Mouse (Mus musculus): ENCODE results near the gene Rtf1.

Gene Rtf1

DNA sequence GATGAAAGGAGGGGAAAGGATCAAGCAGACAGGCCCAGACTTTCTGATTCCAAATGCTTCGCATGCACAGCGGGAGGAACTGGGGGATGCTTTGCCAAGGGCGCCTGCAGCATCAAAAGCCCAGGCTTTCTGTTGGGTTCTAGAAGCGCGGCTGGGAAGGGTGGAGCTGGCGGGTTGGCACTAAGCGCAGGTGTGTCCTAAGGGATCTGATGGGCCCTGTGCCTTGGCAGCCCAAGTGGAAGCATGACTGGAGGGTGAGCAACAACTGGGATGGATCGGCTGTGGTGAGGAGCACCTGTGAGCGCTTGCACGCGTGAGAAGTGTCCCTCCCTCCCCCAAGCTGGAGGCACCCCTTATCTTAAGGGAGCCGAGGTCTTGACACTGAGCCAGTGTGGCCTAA lies 62.3 kb downstream of the Rtf1 start:
- DNase-seq = no peak

DNA sequence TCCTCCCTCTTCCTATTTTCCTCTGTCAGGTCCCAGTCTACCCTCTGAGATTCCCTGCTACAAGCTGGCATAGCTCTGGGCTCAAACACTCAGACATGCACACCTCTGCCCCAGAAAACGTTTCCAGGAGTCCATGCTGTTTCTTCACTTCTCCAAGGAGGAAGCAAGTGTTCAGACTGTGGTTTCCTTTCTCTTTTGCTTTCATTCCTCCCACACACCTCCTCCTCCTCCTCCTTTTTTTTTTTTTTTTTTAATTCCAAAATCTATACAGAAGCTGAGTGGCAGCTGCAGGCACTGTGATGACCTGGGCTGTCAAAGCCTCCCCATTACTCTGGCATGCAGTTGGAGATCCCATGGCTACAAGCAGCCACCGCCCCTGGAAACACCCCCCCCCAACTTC lies 65.7 kb downstream of the Rtf1 start:
- DNase-seq = no peak

DNA sequence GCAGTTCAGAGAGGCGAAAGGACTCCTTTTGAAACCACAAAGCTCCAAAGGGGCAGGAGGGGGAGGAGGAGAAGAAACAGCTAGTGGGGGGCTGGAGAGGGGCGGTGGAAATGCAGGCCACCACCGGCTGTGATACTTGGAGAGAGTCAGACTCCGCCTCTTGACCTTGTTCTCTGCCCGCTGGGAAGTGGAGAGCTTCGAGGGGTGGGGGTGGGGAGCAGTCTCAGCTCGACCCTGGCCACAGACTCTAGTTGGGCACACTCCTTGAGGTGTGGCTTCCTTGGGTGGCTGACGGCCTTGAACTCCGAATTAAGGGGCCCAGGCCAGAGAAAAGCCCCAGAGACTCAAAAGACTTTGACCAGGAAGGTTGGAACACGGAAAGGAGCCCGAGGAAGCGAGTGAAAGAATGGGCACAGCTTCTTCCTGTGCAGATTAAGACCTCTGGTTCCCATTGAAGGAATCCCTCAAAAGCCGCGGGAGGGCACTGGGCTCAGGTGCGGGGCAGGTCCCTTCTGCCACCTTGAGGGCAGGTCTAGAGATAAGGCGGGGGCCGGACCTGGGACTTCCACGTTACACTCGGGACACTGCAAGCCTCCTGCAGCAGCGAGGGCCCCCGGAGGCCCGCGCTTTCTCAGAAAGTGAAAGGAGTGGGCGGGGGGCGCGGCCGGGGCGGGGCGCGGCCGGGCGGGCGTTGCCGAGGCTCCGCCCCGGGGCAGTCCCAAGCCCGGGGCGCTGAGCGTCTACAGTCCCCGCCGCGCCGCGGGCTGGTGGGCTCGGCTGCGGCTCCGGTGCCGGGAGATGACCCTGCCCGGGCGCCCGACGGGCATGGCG lies 66.9 kb downstream of the Rtf1 start, which contains the start of gene Itpka:
Gene Itpka, plus strand, starts transcription at position 757 of the 831 bp plus-strand sequence.
- DNase-seq = peak; percentile 75 to 78

DNA sequence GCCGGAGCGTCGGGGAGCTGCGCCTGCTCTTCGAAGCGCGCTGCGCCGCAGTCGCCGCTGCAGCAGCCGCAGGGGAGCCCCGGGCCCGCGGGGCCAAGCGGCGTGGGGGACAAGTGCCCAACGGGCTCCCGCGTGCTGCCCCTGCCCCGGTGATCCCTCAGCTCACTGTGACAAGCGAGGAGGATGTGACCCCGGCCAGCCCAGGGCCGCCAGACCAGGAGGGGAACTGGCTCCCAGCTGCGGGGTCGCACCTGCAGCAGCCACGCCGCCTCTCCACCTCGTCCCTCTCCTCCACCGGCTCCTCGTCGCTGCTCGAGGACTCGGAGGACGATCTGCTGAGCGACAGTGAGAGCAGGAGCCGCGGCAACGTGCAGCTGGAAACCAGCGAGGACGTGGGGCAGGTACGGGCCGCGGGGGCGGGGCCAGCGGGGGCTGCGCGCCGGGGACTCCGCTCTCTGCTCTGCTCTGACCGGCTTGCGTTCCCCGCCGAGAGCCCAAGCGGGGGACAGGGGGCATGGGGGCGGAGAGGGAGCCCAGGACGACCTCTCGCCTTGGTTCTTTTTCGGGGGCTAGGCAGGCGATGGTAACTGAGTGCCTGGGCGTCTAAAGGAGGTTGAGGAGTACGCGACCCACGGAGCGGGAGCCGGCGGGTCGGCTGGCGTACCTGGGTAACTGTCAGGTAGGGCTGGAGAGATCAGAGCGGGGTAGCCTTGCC lies 67.8 kb downstream of the Rtf1 start:
- peak; percentile 65 to 76 for DNase-seq

DNA sequence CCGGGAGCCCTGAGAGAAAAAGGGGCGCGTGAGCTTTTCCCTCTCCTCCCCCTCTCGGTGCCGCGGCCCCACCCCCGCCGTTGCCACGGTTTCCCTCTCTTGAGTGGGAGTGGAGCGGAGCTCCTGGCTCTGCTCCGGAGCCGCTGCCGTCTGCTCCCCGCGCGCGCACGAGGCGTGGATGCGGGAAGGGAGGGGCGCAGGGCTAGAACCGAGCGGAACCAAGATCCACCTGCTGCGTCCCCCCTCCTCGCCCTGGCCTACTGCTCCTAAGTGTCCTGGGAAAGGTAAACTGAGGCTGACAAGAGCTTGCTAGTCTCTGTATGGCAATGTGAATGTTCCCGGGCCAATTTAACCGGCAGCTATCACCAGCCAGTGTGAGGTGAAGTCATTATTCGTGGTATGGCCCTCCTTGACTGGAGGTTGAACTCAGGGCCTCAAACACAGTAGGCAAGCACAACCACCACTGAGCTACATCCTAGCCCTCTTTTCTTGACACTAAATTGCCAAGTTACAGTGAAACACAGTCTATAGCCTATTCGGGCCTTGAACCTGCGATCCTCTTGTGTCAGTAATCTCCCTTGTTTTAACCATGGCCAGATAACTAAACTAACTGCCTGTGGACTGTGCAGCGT lies 68.4 kb downstream of the Rtf1 start:
- peak in 1 of 2 experiments; percentile 45 for DNase-seq

DNA sequence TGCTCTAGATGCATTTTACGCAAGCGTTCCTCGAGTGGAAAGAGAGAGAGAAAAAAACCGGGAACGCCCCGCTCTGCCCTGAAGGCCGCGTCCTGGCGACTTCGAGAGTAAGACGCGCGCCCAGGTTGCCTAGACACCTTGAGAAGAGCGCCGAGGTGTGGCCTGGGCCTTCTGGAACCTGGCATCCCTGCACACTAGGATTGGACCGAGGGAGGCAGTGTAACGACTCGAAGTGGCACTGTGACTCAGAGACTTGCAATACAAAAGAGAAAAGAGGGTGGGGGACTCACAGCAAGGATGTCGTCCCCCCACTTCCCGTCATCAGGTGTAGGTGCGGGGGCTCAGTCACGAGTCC lies 68.9 kb downstream of the Rtf1 start:
- DNase-seq = no peak

DNA sequence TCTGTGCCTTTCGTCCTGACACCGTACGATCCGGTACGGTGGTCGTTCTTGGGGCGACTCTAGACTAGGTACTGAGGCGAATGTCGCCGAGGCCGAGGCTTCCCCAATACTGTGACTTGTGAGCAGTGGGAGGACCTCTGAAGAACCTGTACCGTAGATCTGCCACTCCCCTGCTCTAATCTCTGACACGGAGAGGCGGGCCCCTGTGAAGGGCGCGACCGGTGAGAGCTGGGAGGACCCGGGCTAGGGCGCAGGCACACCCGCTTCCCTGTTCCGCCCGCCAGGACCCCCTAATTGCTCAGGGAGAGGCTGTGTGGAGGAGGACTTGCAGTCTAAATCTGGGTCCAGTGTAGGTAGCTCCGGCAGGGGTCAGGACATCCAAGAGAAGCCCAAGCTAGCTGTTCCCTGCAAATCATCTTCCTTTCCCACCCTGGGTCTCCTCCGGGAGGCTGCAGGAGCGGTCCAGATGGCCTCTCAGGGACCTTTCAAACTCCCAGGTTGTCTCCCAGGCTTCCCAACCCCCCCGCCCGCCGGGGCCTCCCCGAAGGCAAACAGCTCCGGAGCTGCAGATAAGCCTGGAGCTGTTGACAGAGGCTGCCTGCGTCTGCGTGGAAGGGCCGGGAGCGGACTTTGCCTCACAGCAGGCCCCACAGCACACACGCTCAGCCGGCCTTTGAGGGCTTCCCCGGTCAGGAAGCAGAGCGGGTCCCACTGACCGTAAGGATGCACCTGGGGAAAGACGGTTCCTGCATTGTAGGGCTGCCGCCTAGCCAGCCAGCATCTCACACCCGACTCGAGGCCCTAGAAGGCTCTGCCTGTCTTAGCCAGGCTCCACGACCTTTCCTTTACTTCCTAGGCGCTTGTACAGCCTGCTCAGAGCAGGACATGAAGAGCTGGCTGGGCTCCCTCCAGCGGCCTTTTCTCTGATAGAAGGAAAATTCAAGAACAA lies 69.6 kb downstream of the Rtf1 start:
- peak; percentile 16 to 32 for DNase-seq

DNA sequence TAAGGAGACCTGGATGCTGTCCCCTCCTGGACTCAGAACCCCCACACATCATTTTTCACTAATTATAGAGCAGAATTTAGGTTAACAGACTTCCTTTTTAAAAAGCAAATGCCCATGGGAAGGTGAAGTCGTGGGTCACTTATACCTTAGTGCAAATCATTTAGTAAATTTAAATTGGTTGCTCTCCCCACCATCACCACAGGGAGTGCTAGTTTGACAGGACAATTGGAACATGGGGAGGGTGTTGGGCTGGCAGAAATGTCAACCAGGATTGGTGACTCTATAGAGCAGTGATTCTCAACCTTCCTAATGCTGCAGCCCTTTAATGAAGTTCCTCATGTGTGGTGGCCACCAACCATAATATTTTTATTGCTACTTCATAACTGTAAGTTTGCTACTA lies 70.4 kb downstream of the Rtf1 start:
- DNase-seq = no peak

DNA sequence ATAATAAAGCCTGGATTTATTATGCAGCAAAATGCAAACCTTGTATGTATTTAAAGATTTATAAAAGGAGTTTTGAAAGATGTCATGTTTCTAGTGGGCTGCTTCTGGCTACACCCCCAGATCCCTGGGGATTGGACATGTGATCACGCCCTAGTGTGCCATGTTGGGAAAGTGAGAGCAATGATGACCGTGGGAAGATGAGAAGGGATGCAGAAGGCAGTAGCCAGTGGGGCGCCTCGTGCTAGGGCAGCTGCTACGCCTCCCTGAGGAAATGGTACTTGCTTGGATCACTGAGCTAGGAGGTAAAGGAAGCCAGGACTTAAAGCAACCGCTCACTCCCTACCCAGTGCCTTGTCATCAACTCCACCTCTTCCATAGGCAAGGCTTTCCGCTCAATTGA lies 72.7 kb downstream of the Rtf1 start:
- DNase-seq = no peak

DNA sequence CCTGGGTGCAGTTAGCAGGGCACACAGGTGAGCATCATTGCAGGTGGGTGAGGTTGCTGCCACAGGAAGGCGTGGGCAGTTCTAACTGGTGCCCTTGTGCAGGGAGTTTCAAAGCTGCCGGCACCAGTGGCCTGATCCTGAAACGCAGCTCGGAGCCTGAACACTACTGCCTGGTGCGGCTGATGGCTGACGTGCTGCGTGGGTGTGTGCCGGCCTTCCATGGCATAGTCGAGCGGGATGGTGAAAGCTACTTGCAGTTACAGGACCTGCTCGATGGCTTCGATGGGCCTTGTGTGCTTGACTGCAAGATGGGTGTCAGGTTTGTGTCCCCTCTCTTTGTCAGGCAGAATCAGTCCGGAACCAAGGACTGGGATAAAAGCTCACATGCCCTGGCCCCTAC lies 74.4 kb downstream of the Rtf1 start:
- DNase-seq = no peak

DNA sequence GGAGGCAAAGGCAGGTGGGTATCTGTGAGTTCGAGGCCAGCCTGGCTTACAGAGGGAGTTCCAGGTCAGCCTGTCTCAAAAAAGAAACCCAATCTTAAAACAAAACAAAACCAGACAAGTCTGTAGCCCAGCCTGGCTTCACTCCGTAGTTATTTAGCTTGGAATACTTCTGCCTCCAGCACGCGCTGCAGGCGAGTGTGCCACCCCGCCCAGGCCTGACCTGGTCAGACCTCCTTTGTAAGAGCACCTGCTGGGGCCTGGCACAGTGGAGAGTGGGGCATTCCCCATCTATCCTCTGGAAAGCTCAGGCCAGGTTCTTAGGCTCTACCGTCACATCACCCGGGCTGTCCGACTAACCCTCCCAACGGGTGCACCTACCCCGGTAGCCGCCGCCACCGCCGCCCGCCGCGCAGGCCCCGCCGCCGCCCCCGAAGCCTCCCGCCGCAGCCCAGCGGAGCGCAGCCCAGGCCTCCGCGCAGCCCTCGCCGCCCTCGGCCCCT lies 82.8 kb downstream of the Rtf1 start:
- DNase-seq = peak in 1 of 2 experiments; percentile 15

DNA sequence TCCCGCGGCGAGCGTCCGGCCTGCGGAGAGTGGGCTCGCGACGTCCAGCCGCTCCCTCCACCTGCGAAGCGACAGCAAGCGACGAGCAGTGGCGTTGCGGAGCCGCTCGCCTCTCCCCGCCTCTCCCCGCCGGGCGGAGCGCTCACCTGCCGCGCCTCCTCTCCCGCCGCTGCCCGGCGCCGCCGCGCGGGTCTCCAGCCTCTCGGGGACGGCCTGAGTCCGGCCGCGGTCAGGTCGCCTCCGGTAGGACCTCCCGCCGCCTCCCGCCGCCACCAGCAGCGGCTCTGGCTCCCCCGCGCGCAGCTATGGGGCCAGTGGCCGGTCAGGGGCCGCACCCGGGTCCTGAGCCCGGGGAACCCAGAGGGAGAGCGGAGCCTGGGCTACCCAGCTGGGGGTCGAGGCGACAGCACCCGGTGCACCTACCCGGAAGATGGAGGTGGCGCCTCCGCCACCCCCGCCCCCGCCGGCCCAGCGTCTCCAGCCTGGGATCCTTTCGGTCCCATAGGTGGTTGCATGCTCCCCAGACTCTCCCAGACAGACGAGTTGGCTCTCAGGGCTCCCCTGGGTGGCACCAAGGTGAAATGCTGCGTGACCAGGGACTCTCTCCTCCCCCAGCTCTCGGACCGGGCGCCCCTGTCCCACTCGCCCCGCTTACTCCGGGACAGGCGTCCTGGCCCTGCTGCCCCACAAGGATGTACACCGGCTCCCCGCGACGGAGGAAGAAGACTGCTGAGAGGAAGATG lies 83.4 kb downstream of the Rtf1 start:
- peak; percentile 41 to 50 for DNase-seq

DNA sequence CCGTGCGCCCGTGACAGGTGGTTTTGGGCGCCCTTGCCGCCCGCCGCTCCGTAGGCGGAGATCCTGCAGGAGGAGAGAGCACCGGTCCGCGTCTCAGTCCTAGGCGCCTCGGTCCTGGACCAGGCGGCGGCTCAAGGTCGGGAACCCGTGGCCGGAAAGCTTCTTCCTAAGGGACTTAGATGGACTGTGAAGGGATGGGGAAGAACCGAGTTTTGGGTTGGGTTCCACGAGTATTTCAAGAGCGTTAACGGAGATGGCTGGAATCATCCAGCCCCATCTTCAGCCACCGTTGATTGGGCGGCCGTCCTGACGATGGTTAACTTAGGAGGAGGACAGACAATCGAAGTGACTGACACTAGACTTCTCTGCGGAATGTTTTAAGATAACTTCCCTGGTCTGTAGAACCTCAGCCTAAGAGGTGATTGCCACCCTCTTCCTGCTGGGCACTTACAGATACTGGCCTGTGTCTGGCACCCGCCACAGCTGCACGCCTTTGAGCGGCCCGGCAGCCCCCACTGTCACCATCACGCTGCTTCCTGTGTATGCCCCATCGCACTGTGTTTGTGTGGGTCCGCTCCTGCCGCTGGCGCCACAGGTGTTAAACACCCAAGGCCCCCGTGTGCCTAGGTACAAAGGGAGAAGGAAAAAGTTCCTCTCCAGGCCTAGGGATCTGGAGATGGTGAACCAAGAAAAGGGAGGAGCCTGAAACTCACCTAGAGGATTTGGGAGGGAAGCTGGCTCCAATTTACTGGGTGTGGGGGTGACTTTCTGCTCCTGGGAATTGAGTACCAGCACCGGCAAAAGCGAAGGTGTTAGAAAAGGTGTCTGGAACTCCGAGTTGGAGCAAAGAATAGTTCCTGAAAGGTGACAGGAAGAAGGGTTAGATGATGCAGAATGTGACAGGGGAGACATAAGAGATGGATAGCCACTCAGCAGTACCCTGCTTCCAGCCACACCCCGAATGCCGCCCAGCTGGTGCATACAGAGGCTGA lies 84.3 kb downstream of the Rtf1 start:
- peak; percentile 53 to 72 for DNase-seq

DNA sequence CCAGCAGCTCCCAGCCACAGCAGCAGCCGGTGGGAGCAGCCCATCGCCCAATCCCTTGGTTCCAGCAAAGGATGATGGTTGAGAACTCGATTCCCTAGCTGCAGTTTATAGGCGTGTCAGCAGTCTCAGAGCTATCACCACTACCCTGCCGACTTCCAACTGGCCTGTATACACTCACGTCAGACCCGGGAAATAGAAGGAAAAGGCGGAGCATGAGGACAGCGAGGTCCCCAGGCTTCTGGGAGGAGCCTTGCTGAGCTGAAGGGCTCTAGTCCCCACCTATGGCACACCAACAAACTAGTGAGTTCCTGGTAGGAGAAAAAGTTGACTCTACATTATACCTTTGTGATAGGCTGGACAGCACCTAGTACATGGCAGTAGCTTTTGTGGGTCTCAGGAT lies 85.4 kb downstream of the Rtf1 start, which contains the start of gene Ltk:
Gene Ltk, minus strand, starts transcription at position 181 of the 400 bp plus-strand sequence.
- DNase-seq = no peak

DNA sequence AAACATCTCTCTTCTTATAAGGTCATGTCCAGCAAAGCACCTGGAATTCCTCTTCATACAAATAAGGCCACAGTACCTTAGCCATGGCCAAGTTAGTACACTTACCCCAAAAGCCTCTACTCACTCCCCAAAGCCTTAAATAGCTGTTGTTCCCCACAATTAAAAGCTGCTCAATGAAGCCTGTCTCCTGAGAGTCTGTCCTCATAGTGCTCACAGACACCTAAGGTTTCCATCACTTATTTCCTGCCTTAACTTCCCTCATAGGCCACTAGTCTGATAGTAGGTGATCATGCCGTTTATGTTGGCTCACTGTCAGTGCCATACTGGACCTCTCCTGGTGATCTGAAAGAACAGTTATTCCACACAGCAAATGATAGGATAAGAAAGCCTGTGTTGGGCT lies 87.4 kb downstream of the Rtf1 start:
- no peak for DNase-seq

DNA sequence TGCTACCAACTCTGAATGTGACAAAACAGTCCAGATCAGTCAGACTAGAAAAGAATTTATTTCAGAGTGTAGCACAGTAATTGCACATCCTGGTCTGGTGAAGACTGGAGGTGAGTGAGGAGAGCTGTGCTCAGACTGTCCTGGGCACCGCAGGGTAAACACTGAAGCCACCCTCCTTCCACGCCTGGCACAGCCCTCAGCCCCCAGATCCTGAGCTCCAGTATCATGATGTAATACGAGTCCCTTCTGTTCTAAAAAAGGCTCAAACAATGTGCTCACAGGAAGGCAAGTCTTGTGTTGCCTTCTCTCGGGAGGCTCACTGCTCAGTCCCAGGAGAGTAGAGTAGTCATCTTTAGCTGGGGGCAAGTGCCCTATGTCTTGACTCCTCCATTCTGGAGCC lies 89.1 kb downstream of the Rtf1 start:
- DNase-seq = no peak

DNA sequence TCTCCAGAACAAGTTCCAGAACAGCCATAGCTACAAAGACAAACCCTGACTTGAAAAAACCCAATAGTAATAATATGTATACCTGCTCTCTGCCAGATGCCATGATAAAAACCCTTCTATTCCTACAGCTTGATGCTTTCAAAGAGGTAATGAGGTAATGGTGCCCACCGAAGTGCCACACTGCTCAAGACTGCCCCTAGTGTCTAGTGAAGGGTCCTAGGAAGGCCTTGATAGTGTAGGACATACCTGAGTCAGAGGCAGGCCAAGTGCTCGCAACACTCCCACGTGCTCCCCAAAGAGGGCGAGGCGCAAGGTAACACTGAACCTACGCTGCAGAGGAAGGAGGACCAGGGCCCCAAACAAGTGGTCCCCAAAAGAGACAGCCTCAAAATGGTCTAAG lies 92.4 kb downstream of the Rtf1 start:
- DNase-seq = peak; percentile 22 to 33
